Mouse (Mus musculus): ENCODE measurements at regions not wholly inside any gene's neighbourhood (a gene's known extent, or its start where the extent isn't known, plus 50 kb on each side); places are given as distances from the start of the nearest gene placed in this dataset.
"Not testable (repeated sequence)": the region's sequence is repeated elsewhere in the genome, so short reads cannot be mapped to it uniquely, and the experiment has no call there.

GRCm38 (mm10) chr14:36155757-36156156, 61.0 kb downstream of the 4930474N05Rik start:
- CTCF ChIA-PET = interaction anchor here in 1 of 4 experiments (0.6 kb wide), 1 partner anchor 1485 kb away, joined by 5 read pairs; no protein-coding TSS in a partner anchor
- POLR2A ChIA-PET = no interaction called here

DNA sequence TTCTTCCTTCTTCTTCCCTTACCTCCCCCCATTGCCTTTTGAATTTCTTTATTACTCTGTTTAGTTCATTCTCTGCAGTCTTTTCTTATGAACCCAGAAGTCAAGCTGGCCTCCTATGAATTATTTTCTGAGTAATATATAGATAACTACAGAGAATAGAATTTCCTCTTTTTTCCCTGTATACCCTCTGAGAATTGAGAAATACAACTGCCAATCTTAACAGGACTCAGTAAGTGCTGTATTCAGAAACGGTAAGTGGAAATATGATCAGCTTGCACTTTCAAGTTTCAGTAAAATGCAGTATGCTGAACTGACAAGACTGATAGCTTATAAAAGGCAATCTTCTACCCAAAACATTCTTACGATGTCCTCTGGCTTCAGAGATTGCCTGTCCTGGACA, 61.5 kb downstream of the 4930474N05Rik start:
- POLR2A ChIA-PET = no interaction called here
- CTCF ChIA-PET = interaction anchor here in 1 of 4 experiments (0.6 kb wide), 1 partner anchor 1486 kb away, joined by 5 read pairs; no protein-coding TSS in a partner anchor

GRCm38 (mm10) chr14:36183701-36184100, 89.0 kb downstream of the 4930474N05Rik start:
- CTCF ChIA-PET = no interaction called here
- POLR2A ChIA-PET = no interaction called here

DNA sequence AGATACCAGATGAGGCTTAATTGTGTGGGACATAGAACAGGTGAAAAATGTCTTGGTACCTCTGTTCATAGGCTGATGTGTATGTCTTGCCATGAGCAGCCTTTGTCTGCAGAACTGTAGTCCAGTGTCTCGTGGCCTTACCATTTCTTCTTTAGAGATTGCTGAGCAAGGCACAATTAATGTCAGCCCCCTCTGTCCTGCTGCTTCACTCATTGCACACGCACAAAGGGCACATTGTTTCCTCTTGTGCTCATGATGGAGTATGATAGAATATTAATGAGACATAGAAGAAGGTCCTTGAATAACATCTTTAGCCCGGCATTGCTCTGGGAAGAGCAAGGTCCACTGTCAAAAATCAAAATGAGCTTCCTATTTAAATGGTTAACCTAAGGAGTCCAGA, 101.8 kb downstream of the 4930474N05Rik start:
- ChIA-PET CTCF (no interaction called here), POLR2A (no interaction called here)

DNA sequence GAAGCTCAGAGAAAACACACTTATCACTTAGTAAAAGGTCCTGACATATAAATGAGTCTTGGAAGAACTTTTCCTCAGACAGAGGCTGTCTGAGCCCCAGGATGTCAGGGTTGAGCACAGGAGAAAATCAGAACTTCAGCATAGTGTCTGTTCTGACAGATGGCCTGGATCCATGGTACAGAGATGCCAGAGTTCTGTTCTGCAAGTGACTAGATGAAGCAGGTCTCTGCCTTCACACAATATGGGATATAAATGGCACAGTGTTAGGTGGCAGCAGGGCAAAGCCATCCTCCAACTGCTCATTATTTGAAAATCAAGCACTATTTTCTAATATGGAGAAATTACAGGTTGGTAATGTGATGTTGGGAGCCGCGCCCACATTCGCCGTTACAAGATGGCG, 103.7 kb downstream of the 4930474N05Rik start:
- POLR2A ChIA-PET = no interaction called here
- CTCF ChIA-PET = no interaction called here

GRCm38 (mm10) chr14:36203855-36204254, 109.1 kb downstream of the 4930474N05Rik start:
- ChIA-PET CTCF (no interaction called here), POLR2A (interaction anchor here in 1 of 4 experiments (0.6 kb wide), 1 partner anchor 558 kb away, joined by 3 read pairs; no protein-coding TSS in a partner anchor)

DNA sequence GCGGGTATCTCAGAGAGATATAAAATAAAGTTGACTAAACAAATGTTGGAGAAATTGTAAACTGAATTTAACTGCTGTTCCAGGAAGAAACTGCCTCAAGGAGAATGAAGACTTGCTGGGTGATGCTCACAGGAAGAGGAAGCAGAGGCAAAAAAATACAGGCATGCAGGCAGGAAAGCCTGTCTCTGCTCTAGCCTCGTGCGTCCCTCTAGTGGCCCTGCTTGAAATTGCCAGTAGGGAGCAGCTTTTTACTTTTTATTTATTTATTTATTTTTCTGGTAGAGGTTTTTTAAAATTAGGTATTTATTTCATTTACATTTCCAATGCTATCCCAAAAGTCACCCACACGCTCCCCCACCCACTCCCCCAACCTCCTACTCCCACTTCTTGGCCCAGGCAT, 118.1 kb downstream of the 4930474N05Rik start:
- ChIA-PET POLR2A (no interaction called here), CTCF (interaction anchor here in 3 of 4 experiments (0.6 to 1.0 kb wide), 6 partner anchors 10 to 1369 kb away, joined by 3 read pairs; no protein-coding TSS in a partner anchor)

- POLR2A ChIA-PET = interaction anchor here in 1 of 4 experiments (0.7 kb wide), 1 partner anchor 258 kb away, joined by 3 read pairs; no protein-coding TSS in a partner anchor
Measured at GRCm38 (mm10) chr14:36245849-36246248, 151.1 kb downstream of the 4930474N05Rik start.

DNA sequence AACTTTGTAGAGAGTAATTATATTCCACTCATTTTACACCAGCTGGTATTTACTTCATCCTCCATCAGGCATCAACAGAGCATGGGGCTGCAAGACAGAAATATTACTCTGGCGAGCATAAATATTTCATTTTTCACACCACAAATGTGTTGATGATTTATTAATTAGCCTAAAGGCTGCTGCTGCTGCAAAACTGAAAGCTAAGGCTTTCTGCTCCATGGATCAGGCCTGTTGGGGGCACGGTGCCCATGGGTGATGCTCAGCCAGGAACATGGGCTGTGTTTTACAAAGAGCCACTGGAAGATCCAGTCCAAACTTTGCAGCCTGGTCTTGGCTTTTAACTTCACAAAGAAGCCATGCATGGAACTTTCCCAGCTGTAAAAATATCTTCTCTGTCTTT, 167.4 kb downstream of the 4930474N05Rik start:
- CTCF ChIA-PET = no interaction called here
- POLR2A ChIA-PET = no interaction called here

More at GRCm38 (mm10) chr14:36245849-36246248, 151.1 kb downstream of the 4930474N05Rik start:
- CTCF ChIA-PET = interaction anchor here in 1 of 4 experiments (0.6 kb wide), 1 partner anchor 132 kb away, joined by 7 read pairs; no protein-coding TSS in a partner anchor

- POLR2A ChIA-PET = no interaction called here
Measured at GRCm38 (mm10) chr14:36283825-36284414, 189.2 kb downstream of the 4930474N05Rik start.

DNA sequence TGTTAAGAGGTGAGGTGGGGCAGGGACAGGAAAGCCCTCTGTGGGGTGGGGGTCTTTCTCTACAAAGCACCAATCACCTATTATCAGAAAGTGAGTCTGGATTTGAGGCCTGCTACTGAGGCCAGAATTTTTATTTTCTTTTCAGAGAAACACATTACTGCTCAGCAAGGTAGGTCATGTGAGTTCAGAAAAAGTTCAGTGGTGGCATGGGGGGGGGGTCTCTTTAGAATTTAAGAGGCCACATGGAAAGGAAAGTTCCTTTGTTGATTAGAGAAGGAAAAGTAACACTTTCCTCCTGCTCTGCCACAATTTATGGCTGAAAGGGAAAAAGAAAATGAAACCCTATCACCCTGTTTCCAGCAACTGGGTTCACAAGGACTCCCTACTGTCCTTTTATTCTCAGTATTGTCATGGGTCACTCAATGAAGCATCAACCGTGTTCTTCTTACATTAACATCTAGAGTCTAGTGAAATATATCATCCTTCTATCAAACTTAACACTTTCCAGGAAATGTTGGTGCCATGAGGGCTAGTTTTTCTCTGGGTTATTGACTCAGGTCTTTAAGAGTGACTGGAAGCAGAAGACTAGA, 194.1 kb downstream of the 4930474N05Rik start:
- POLR2A ChIA-PET = no interaction called here
- CTCF ChIA-PET = no interaction called here

More at GRCm38 (mm10) chr14:36283825-36284414, 189.2 kb downstream of the 4930474N05Rik start:
- CTCF ChIA-PET = no interaction called here

DNA sequence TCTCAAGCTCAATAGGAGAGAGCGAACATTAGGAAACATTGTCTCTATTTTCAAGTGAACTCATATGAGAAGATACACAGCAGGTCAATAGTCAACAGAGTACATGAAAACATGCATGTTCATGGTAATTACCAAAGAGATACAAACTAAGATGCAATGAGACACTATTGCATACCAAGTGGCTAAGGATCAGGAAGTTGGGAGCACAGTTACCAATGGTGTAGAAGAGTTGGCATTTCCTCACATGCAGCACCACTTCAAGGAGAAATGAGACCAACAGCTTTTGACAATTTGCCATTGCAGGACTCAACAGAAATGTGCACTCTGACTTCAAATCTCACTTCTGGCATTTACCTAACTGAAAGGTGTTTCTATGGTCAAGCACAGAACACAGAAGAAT, 215.6 kb downstream of the 4930474N05Rik start:
- CTCF ChIA-PET = no interaction called here
- POLR2A ChIA-PET = no interaction called here

GRCm38 (mm10) chr14:36314673-36315072, 220.0 kb downstream of the 4930474N05Rik start:
- POLR2A ChIA-PET, CTCF ChIA-PET: not testable (repeated sequence)

DNA sequence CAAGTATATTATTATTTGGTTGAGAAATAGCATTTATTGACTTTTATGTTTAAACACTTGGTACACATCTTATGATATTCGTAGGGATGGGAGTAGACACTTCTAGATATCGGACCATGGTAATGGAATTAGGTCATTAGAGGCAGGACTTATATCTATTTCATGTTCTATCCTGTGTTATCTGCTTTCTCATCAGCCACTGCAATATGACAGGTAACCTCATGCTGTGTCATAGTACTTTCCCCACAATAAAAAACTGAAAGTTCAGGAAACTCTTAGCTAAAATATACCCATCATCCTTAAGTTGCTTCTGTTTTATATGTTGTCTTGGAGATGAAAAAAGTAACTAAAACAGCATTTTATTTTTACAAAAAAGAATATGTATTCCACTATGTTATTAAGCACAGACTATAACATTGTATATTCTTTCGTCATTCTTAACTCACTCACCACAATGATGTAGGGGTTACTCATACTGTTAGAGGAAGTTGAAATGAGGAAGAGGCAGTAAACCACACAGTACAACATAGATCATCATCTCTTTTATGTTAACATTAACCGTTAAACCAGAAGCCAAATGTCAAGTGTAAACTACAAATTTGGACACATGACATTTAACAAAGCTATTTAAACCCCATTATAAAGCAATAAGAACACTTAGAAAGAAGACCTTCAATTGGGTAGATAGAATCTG, 221.8 kb downstream of the 4930474N05Rik start:
- POLR2A ChIA-PET = no interaction called here
- CTCF ChIA-PET = no interaction called here

DNA sequence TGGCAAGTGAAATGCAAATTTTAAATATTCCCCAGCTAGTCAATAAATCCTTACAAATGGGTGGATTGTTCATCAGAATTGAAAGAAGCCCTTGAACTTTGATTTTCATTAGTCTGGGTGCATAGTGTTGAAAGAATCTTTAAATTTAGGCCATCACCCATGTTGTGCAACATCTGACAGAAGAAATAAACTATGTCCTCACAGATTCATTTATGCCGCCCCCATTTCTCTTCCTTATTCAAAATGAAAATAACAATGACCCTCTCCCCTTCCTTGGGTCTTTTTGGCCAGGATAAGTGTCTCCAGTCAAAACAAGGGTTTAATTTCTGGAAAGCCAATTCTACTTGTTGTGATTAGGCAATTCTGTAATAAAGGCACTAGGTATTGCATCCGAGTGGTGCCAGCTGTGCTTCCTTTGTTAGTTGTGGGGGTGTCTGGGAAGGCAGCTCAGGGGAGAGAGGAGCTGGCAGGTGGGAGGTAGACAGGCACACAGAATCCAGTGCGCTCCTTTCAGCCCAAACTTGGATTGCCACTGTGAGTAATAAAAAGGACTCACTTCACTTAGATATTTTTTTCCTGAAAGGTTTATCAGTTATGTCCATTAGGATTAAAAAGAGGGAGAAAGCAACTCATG, 233.7 kb downstream of the 4930474N05Rik start:
- CTCF ChIA-PET = no interaction called here

DNA sequence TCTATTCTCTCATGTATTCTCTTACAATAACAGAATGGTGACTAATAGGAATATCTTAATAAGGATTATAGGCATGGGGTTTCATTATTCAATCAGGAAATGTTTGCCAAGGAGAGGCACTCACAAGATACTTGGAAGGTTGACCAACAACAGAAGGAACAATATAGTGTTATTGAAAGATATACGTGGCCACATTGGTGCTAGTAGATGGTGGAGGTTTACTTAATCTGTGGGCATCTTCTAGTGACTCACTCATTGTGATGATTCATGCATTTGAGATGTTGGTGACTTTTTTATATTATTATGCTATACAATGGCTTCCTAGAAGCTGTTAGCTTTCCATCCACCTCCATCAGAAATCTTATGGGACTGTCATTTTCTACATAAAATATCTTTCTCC, 246.1 kb downstream of the 4930474N05Rik start:
- CTCF ChIA-PET = no interaction called here
- POLR2A ChIA-PET = no interaction called here

More for the DNA sequence above, 233.7 kb downstream of the 4930474N05Rik start:
- POLR2A ChIA-PET = no interaction called here
